Mouse (Mus musculus): Measurements from ENCODE around the gene Atxn1. TPM values are rescaled to one million over a fixed set of nuclear protein-coding genes. Genes with fewer than 3 reads are reported as not detected.

The Atxn1 gene
- polyA plus RNA-seq, 1 experiment from 2014 or later = 2.3 TPM

DNA sequence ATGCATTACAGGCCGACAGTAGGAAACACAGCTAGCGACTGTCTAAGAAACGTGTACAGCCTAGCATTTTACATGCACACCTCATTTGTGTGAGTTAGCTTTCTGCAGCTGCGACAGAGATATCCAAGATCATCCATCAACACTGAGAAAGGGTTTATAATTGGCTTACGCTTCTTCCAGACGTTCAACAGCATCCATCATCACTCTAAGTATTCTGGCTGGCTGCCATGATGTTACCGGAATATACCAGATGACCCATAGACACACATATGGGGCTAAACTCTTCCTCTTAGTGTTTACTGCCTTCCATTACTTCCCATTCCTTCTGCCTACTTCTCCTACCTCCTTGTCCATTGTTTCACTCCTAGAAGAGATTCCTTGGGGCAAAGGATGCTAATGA, 369.4 kb downstream of the Atxn1 start:
- Histone ChIP-seq H3K27ac (replicated peaks) (no peak overlapping the region), H3K9ac (no peak overlapping the region), H3K36me3 (replicated peaks) (no peaks in the 10 kb centered on the region), H3K27me3 (no peaks in the 10 kb centered on the region), H3K9me3 (replicated peaks) (no peaks in the 10 kb centered on the region), H3K4me1 (replicated peaks) (no peaks in the 10 kb centered on the region), H3K4me3 (replicated peaks) (no peak overlapping the region), H3K4me2 (no peak overlapping the region)
- ATAC-seq (ENCODE audit: insufficient read depth) = no peak
- 72% methylated on average over 7 of the region's 7 CpGs for WGBS (ENCODE audit: insufficient replicate concordance)

DNA sequence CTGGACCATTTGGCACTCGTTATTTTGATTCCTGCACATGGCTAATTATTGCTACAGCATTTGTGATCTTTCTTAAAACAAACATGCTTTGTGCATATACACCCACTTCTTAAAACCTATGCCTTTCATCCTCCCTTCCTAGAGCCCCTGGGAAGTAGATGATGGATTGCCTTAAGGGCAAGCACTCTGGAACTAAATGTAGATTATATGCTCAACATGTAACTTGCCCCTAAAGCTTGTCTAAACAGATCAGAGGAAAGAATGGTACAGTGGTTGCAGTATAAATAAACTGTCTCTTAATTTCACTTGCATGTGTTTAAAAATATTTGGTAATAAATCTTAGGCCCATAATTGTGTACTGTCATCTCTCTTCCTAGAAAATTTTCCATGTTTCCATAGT, 370.9 kb downstream of the Atxn1 start:
- H3K9me3 ChIP-seq (replicated peaks) = no peaks in the 10 kb centered on the region
- no peaks in the 10 kb centered on the region for H3K36me3 ChIP-seq (replicated peaks)
- H3K9ac ChIP-seq = no peak overlapping the region
- no peak overlapping the region for H3K4me3 ChIP-seq (replicated peaks)
- no peak overlapping the region for H3K4me2 ChIP-seq
- no peak overlapping the region for H3K27ac ChIP-seq (replicated peaks)
- no peak for ATAC-seq (ENCODE audit: insufficient read depth)
- WGBS (ENCODE audit: insufficient replicate concordance) = 52% methylated on average over 1 of the region's 1 CpGs
- H3K27me3 ChIP-seq = no peaks in the 10 kb centered on the region
- H3K4me1 ChIP-seq (replicated peaks) = no peaks in the 10 kb centered on the region

DNA sequence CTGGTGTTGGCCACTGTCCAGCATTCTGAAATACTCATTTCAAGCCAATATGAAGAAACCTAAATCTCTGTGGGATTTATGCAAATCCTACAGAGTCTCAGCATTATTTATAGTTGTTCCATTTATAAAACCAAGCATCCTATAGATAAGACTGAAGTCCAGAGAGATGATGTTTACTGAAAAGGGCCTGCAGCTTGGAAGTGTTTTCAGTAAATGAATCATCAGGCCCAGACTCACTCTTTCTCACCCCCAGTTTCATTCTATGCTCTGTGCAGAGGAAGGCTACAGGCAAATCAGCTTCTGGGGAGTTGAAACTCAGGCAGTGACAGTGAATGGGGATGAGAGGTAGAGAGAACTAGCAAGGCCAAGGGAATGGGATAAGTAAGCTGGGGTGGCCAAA, 373.9 kb downstream of the Atxn1 start:
- no peak overlapping the region for H3K9ac ChIP-seq
- H3K9me3 ChIP-seq (replicated peaks) = no peaks in the 10 kb centered on the region
- no peaks in the 10 kb centered on the region for H3K27me3 ChIP-seq
- H3K4me2 ChIP-seq = no peak overlapping the region
- H3K4me3 ChIP-seq (replicated peaks) = no peak overlapping the region
- H3K36me3 ChIP-seq (replicated peaks) = no peaks in the 10 kb centered on the region
- ATAC-seq (ENCODE audit: insufficient read depth) = no peak
- no peak overlapping the region for H3K27ac ChIP-seq (replicated peaks)
- no peaks in the 10 kb centered on the region for H3K4me1 ChIP-seq (replicated peaks)

DNA sequence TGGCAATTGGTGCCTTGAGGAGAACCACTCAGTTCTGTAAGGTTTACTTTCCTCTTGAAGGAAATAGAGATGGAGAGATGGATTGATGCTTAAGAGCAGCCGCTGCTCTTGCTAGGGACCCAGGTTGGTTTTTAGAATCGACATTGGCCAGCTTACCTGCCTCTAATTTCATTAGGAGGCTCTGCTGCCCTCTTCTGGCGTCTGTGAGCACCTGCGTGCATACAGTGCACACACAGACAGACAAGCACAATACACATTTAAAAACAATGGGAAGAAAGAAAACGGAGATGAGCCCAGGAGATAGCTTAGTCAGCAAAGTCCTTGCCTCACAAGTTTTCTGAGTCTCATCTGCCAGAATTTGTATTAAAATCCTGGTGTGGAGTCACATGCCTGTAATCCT, 381.7 kb downstream of the Atxn1 start:
- no peaks in the 10 kb centered on the region for H3K36me3 ChIP-seq (replicated peaks)
- H3K27ac ChIP-seq (replicated peaks) = no peak overlapping the region
- WGBS (ENCODE audit: insufficient replicate concordance) = 71% methylated on average over 5 of the region's 5 CpGs

DNA sequence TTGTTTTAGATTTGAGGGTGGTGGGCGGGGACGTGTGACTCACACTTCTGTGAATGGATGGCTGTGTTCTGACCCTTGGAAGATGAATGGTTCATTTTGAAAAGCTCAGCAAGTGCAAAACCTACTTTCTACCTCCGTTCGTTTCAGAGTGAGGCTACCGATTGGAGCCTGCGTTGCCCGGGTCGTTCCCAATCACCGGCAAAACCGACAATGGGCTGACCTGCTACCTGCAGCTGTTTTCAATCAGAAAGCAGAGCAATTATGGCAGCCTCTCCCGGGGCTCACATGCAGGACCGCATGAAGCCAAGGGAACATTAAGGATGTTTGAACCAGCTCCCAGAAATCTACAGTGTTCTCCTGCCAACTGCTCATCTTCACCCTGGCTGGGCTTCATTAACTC, 382.5 kb downstream of the Atxn1 start:
- Histone ChIP-seq H3K9me3 (replicated peaks) (no peaks in the 10 kb centered on the region), H3K27ac (replicated peaks) (no peak overlapping the region), H3K36me3 (replicated peaks) (no peaks in the 10 kb centered on the region), H3K4me3 (replicated peaks) (no peak overlapping the region), H3K4me2 (no peak overlapping the region), H3K27me3 (no peaks in the 10 kb centered on the region), H3K9ac (no peak overlapping the region), H3K4me1 (replicated peaks) (no peaks in the 10 kb centered on the region)
- WGBS (ENCODE audit: insufficient replicate concordance) = 72% methylated on average over 12 of the region's 12 CpGs
- no peak for ATAC-seq (ENCODE audit: insufficient read depth)

More for the DNA sequence above, 381.7 kb downstream of the Atxn1 start:
- no peak overlapping the region for H3K9ac ChIP-seq
- H3K4me2 ChIP-seq = no peak overlapping the region
- H3K4me3 ChIP-seq (replicated peaks) = no peak overlapping the region
- H3K9me3 ChIP-seq (replicated peaks) = no peaks in the 10 kb centered on the region
- no peaks in the 10 kb centered on the region for H3K27me3 ChIP-seq
- H3K4me1 ChIP-seq (replicated peaks) = no peaks in the 10 kb centered on the region
- no peak for ATAC-seq (ENCODE audit: insufficient read depth)

DNA sequence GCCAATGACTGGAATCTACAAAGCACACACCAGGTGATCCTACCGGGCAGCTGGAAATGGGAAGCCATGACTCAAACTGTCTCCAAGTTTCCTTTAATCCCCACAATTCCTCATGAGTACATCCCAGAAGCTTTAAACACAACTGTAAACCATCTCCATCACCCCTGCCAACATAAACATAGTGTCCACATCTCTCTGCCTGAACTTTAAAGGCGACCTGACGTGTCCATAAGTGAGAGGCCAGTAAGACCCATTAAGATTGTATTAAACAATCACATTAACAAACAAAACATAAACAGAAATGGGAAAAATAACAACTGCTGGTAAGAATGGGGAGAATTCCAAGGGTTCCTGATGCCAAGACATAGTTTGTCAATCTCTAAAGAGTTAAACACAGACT, 385.1 kb downstream of the Atxn1 start:
- no peaks in the 10 kb centered on the region for H3K36me3 ChIP-seq (replicated peaks)
- H3K4me3 ChIP-seq (replicated peaks) = no peak overlapping the region
- ATAC-seq (ENCODE audit: insufficient read depth) = no peak
- H3K27me3 ChIP-seq = no peaks in the 10 kb centered on the region
- H3K9me3 ChIP-seq (replicated peaks) = no peaks in the 10 kb centered on the region
- H3K9ac ChIP-seq = no peak overlapping the region
- WGBS (ENCODE audit: insufficient replicate concordance) = 59% methylated on average over 3 of the region's 3 CpGs
- H3K4me2 ChIP-seq = no peak overlapping the region
- H3K4me1 ChIP-seq (replicated peaks) = no peaks in the 10 kb centered on the region
- no peak overlapping the region for H3K27ac ChIP-seq (replicated peaks)

DNA sequence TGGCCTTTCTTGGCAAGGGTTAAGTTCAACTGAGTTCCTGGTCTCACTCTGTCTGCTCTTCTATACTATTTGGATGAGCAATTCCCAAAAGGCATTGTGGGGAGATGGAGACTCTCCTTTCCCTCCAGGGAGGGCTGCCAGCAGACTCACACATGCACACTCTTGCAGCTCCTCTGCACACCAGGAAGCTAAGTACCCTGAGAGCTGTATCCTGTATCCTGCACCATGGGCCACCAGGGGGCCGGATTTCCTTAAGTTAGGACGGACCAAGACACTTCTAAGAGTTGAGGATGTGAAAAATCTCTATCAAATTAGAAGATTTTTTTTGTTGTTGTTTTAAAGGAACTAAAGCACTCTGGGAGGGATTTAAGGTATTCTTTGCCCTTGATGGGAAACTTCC, 387.0 kb downstream of the Atxn1 start:
- Histone ChIP-seq H3K36me3 (replicated peaks) (no peaks in the 10 kb centered on the region), H3K9ac (no peak overlapping the region), H3K4me2 (no peak overlapping the region), H3K4me1 (replicated peaks) (no peaks in the 10 kb centered on the region), H3K9me3 (replicated peaks) (no peaks in the 10 kb centered on the region), H3K27ac (replicated peaks) (no peak overlapping the region), H3K27me3 (no peaks in the 10 kb centered on the region), H3K4me3 (replicated peaks) (no peak overlapping the region)
- no peak for ATAC-seq (ENCODE audit: insufficient read depth)
- WGBS (ENCODE audit: insufficient replicate concordance) = 39% methylated on average over 2 of the region's 2 CpGs

DNA sequence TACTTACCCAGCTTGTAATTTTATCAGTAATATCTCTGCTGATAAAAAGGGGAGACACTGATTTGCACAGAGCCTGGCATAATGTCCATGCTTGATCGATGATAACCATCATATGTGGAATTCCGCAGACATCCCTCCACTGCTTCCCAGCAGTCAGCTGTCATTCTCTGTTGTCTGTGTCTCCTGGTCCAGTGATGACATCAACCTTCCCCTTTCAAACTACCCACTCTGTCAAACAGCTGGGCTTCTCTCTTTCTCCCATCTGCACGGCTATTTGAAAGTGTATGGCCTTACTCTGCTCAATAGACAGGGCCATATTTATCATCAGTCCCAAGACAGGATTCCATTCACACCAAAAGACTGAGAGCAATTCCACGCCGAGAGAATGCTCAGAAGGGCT, 387.4 kb downstream of the Atxn1 start:
- Histone ChIP-seq H3K4me1 (replicated peaks) (peaks cover 4% of the 10 kb centered on the region; the same call in 1 of the 2 replicates), H3K9ac (no peak overlapping the region), H3K36me3 (replicated peaks) (no peaks in the 10 kb centered on the region), H3K4me3 (replicated peaks) (no peak overlapping the region), H3K27me3 (no peaks in the 10 kb centered on the region), H3K27ac (replicated peaks) (no peak overlapping the region), H3K9me3 (replicated peaks) (no peaks in the 10 kb centered on the region), H3K4me2 (no peak overlapping the region)
- no peak for ATAC-seq (ENCODE audit: insufficient read depth)
- WGBS (ENCODE audit: insufficient replicate concordance) = 56% methylated on average over 5 of the region's 5 CpGs

DNA sequence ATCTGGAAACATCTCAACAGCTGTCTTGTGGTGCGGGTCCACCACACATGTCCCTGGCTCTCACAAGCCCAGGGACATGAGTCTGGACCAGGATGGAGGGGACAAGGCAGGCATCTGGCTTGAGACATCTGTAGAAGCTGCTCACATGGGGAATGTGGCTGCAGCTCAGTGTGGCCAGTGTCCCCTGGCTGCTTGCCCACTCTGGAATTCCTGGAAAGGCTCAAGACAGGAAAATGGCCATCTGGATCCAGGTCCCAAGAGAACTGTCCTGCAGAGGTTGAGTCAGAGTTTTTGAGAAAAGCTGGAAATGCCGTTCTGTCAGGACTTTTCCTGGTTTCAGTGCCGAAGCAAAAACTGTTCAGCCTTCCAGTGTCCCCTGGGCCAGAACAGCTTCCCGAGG, 388.6 kb downstream of the Atxn1 start:
- Histone ChIP-seq H3K9me3 (replicated peaks) (no peaks in the 10 kb centered on the region), H3K4me1 (replicated peaks) (peaks cover 14% of the 10 kb centered on the region), H3K36me3 (replicated peaks) (no peaks in the 10 kb centered on the region), H3K9ac (no peak overlapping the region), H3K4me3 (replicated peaks) (no peak overlapping the region), H3K27ac (replicated peaks) (no peak overlapping the region), H3K27me3 (no peaks in the 10 kb centered on the region), H3K4me2 (no peak overlapping the region)
- no peak for ATAC-seq (ENCODE audit: insufficient read depth)
- WGBS (ENCODE audit: insufficient replicate concordance) = 67% methylated on average over 4 of the region's 4 CpGs

DNA sequence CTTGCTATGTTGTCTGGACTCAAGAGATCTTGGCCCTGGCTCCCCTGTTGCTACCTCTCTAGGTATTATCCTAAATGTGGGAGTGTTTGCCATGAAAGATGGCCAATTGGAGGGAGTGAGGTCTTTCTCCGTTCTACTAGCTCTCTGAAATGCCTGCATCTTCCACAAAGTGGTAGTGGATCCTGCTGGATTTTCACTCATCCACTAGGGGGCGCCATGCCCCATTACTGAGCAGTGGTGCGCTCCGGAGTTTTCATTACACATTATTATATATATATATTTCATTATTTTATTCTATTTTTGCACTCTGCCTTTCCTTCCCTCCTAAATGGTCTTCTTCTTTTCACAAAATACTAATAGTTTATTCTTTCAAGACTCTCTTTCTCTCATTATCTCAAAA, 392.0 kb downstream of the Atxn1 start:
- ATAC-seq (ENCODE audit: insufficient read depth) = no peak
- peaks cover 14% of the 10 kb centered on the region for H3K4me1 ChIP-seq (replicated peaks)
- no peak overlapping the region for H3K4me3 ChIP-seq (replicated peaks)
- H3K4me2 ChIP-seq = no peak overlapping the region
- no peak overlapping the region for H3K9ac ChIP-seq
- H3K27ac ChIP-seq (replicated peaks) = no peak overlapping the region
- H3K27me3 ChIP-seq = no peaks in the 10 kb centered on the region
- H3K36me3 ChIP-seq (replicated peaks) = no peaks in the 10 kb centered on the region
- no peaks in the 10 kb centered on the region for H3K9me3 ChIP-seq (replicated peaks)
- WGBS (ENCODE audit: insufficient replicate concordance) = 25% methylated on average over 4 of the region's 4 CpGs

DNA sequence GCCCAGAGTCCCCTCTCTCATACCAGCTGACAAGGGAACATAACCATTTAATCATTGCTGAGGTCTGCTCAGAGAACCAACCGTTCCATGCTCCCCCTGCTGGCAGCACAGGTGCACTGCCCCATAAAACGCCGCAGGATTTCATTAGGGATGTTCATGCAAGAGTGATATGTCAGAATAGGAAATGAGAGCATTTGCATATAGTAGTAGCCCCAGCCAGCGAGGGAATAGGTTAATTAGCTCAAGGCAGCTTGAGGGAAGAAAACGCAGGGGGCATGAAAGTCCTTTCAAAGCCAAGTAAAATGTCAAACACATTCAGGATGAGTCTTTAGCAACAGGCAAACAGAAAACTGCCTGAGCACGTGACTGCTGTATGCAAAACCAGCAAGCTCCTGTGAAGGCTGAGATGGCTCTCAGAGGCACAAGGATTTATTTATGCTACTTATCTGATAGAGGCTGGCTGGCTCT, 393.0 kb downstream of the Atxn1 start:
- H3K4me2 ChIP-seq = peak overlapping the region; percentile 53

DNA sequence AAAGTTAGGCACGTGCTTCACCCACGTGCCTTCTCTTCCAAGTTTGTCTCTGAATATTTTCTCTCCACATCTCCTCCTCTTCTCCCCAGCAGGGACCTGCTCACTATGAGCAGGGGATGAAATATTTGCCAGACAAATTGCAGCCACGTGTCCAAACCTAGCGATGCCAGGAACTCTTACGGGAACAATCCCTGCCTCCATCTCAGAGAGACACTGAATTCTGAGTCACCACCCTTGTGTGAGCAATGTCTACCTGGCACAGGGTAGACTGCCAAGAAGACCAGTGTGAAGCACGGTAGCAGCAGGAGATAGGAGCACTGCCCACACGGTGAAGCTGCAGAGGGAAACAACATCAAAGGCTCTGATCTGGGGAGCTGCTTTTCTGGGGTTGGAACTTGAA, 394.9 kb downstream of the Atxn1 start:
- Histone ChIP-seq H3K4me2 (no peak overlapping the region), H3K36me3 (replicated peaks) (0 out of 2 replicates have a peak, but pooled peaks cover 6% of the 10 kb centered on the region), H3K4me1 (replicated peaks) (peaks cover 14% of the 10 kb centered on the region), H3K4me3 (replicated peaks) (no peak overlapping the region), H3K27me3 (no peaks in the 10 kb centered on the region), H3K9ac (no peak overlapping the region), H3K27ac (replicated peaks) (no peak overlapping the region), H3K9me3 (replicated peaks) (no peaks in the 10 kb centered on the region)
- no peak for ATAC-seq (ENCODE audit: insufficient read depth)
- WGBS (ENCODE audit: insufficient replicate concordance) = 70% methylated on average over 7 of the region's 7 CpGs

More for the DNA sequence above, 393.0 kb downstream of the Atxn1 start:
- peak overlapping the region; percentile 20; the same call in 1 of the 2 replicates for H3K4me3 ChIP-seq (replicated peaks)
- ATAC-seq (ENCODE audit: insufficient read depth) = peak; percentile 57; the same call in 1 of the 2 replicates
- H3K9ac ChIP-seq = no peak overlapping the region
- H3K27ac ChIP-seq (replicated peaks) = no peak overlapping the region
- H3K9me3 ChIP-seq (replicated peaks) = no peaks in the 10 kb centered on the region
- 3% methylated on average over 6 of the region's 6 CpGs for WGBS (ENCODE audit: insufficient replicate concordance)
- H3K36me3 ChIP-seq (replicated peaks) = 0 out of 2 replicates have a peak, but pooled peaks cover 4% of the 10 kb centered on the region
- H3K4me1 ChIP-seq (replicated peaks) = peaks cover 14% of the 10 kb centered on the region
- no peaks in the 10 kb centered on the region for H3K27me3 ChIP-seq
